ENCODE assay signal across 9 mouse cellular contexts in the genomic region with DNA sequence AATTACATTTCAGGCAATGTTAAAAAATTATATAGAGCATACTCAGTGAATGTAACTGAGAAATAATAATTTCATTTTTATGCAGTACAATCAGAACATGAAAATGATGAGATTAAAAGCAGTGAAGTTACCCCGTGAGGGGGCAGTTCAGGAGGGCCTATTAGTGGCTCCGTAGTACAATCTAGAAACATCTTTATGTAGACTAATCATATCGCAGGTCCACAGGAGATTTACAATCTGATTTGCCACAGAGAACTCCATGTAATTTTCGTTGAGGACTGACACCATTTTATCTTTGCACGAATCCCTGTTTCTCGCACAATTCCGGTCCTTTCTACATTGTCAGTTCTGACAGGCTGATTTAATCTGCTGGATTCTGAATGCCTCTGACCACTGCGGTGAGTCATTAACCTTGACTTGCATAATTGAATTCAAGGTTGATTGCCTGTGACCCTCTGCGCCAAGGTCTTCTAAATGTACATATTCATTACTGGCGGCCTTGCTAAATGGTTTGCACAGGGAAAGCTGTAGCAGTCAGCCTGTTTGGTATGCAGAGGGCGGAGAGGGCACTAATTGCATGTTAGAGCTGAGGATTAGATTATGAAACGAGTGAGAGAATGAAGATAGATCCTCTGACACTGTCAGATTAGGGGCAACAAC.
DNase-seq lines count a peak whose midpoint lies in the region; ATAC-seq and TF ChIP-seq lines count a peak whose summit lies in the region.
"Had no signal": no experiment of that assay in that cellular context is flagged by ENCODE, and none has a peak within 500 bp of the region (broad histone marks: within the 10 kb centered on the region; RNA-seq: fewer than 3 reads in every experiment).

No protein-coding gene starts in this region.

- TF ChIP-seq CTCF in lung, adult 2 months (IDR thresholded peaks at IDR 0.05; ENCODE audit: insufficient read depth, low read length) = no peak

- TF ChIP-seq POLR2A in lung, adult 2 months (IDR thresholded peaks at IDR 0.05; ENCODE audit: borderline replicate concordance, extremely low read depth, low read depth, low read length) = no peak

- H3K27ac ChIP-seq in embryonic facial prominence, embryonic 10.5 days (replicated peaks) = no peak overlapping the region
- H3K27ac ChIP-seq in midbrain, embryonic 14.5 days (replicated peaks; ENCODE audit: low read depth, low read length) = no peak overlapping the region
- H3K27ac ChIP-seq: lung, embryonic 15.5 days had no signal

- H3K36me3 ChIP-seq in embryonic facial prominence, embryonic 10.5 days (replicated peaks) = no peaks in the 10 kb centered on the region
- H3K36me3 ChIP-seq in midbrain, embryonic 14.5 days (ENCODE audit: control insufficient read depth, insufficient read depth, low read length) = no peaks in the 10 kb centered on the region
- H3K36me3 ChIP-seq: lung, embryonic 15.5 days had no signal

- no peak overlapping the region; the same call in 1 of the 2 replicates for H3K9ac ChIP-seq in midbrain, embryonic 14.5 days (replicated peaks; ENCODE audit: low read length)
- H3K9ac ChIP-seq: lung, embryonic 15.5 days had no signal

- peaks cover 7% of the 10 kb centered on the region for H3K4me1 ChIP-seq in embryonic facial prominence, embryonic 10.5 days
- no peaks in the 10 kb centered on the region for H3K4me1 ChIP-seq in midbrain, embryonic 14.5 days (ENCODE audit: control insufficient read depth, insufficient read depth, low read length)
- no peaks in the 10 kb centered on the region for H3K4me1 ChIP-seq in lung, adult 2 months (ENCODE audit: control insufficient read depth, insufficient read depth, low read length)
- H3K4me1 ChIP-seq: lung, embryonic 15.5 days had no signal

- H3K9me3 ChIP-seq in embryonic facial prominence, embryonic 10.5 days = no peaks in the 10 kb centered on the region
- H3K9me3 ChIP-seq in midbrain, embryonic 14.5 days (ENCODE audit: control insufficient read depth, low read length) = no peaks in the 10 kb centered on the region
- H3K9me3 ChIP-seq: lung, embryonic 15.5 days had no signal

- H3K27me3 ChIP-seq in embryonic facial prominence, embryonic 10.5 days (replicated peaks; ENCODE audit: low read depth, poor library complexity, severe bottlenecking) = no peaks in the 10 kb centered on the region
- no peaks in the 10 kb centered on the region for H3K27me3 ChIP-seq in midbrain, embryonic 14.5 days (ENCODE audit: control insufficient read depth, insufficient read depth, low read length)
- H3K27me3 ChIP-seq: lung, embryonic 15.5 days had no signal

- no peak; the same call in 1 of the 2 replicates for ATAC-seq in midbrain, embryonic 14.5 days (ENCODE audit: low FRiP score, low TSS enrichment)

- peak; percentile 19 to 48 for DNase-seq in adrenal gland, adult 18-20 months (ENCODE audit: low spot score in 2 of 2)
- DNase-seq in embryonic facial prominence, embryonic 10.5 days (ENCODE audit: low spot score) = peak; percentile 41
- DNase-seq in kidney, adult 18-20 months = peak; percentile 16
- DNase-seq in midbrain, embryonic 14.5 days = peak; percentile 62
- no peak for DNase-seq in lung, postnatal 36 days
- no peak for DNase-seq in lung, adult 2 months
- DNase-seq in lung, postnatal 14 days = no peak
- DNase-seq: thymus, adult 2 months had no signal

- no peak overlapping the region for H3K4me3 ChIP-seq in embryonic facial prominence, embryonic 10.5 days
- H3K4me3 ChIP-seq in midbrain, embryonic 14.5 days (replicated peaks; ENCODE audit: low read depth, low read length) = no peak overlapping the region
- H3K4me3 ChIP-seq in lung, adult 2 months (replicated peaks; ENCODE audit: extremely low read depth, low read depth, low read length) = no peak overlapping the region
- H3K4me3 ChIP-seq: lung, embryonic 15.5 days had no signal

- H3K4me2 ChIP-seq in midbrain, embryonic 14.5 days (ENCODE audit: low read length) = peak overlapping the region; percentile 24; the same call in 1 of the 2 replicates
- H3K4me2 ChIP-seq: lung, embryonic 15.5 days had no signal

- WGBS in embryonic facial prominence, embryonic 10.5 days = 49% methylated on average over 12 of the region's 12 CpGs
- 28% methylated on average over 12 of the region's 12 CpGs for WGBS in midbrain, embryonic 14.5 days
- WGBS in lung, adult 2 months = 72% methylated on average over 12 of the region's 12 CpGs

Comparison
In these comparisons a context has a peak if more than half of its experiments do, and no peak if none do; other contexts are left out.
1. DNase-seq: peak in adrenal gland, adult 18-20 months (2 of 2), embryonic facial prominence, embryonic 10.5 days (single experiment), kidney, adult 18-20 months (single experiment) and midbrain, embryonic 14.5 days (single experiment); none in lung, postnatal 36 days (single experiment), lung, adult 2 months (single experiment) and lung, postnatal 14 days (single experiment).